Mouse (Mus musculus): ENCODE measurements at regions not wholly inside any gene's neighbourhood (a gene's known extent, or its start where the extent isn't known, plus 50 kb on each side); places are given as distances from the start of the nearest gene placed in this dataset.

- TF ChIP-seq CTCF (conservative IDR thresholded peaks at IDR 0.05; ENCODE audit: low read length): no peak
- TF ChIP-seq POU5F1 (IDR thresholded peaks at IDR 0.05; ENCODE audit: borderline replicate concordance, low read length): no peak
- TF ChIP-seq NANOG (IDR thresholded peaks at IDR 0.05; ENCODE audit: borderline replicate concordance, low read length): no peak
- Histone ChIP-seq H3K4me1 (replicated peaks; ENCODE audit: low read depth, low read length) (no peaks in the 10 kb centered on the region), H3K4me3 (replicated peaks; ENCODE audit: low read length) (no peak overlapping the region), H3K36me3 (ENCODE audit: insufficient read depth, low read length) (no peaks in the 10 kb centered on the region), H3K9me3 (ENCODE audit: low read length) (no peaks in the 10 kb centered on the region), H3K27me3 (ENCODE audit: insufficient read depth, low read length) (no peaks in the 10 kb centered on the region)
These were observed 586.1 kb downstream of the Hdgfl1 start for GRCm38 (mm10) chr13:26183879-26184278.

GRCm38 (mm10) chr13:26171891-26172482, 598.0 kb downstream of the Hdgfl1 start:
- Histone ChIP-seq H3K4me3 (replicated peaks; ENCODE audit: low read length) (no peak overlapping the region), H3K4me1 (replicated peaks; ENCODE audit: low read depth, low read length) (no peaks in the 10 kb centered on the region), H3K9me3 (ENCODE audit: low read length) (peaks cover 23% of the 10 kb centered on the region), H3K36me3 (ENCODE audit: insufficient read depth, low read length) (no peaks in the 10 kb centered on the region), H3K27me3 (ENCODE audit: insufficient read depth, low read length) (no peaks in the 10 kb centered on the region)
- TF ChIP-seq POU5F1 (IDR thresholded peaks at IDR 0.05; ENCODE audit: borderline replicate concordance, low read length) (no peak), NANOG (IDR thresholded peaks at IDR 0.05; ENCODE audit: borderline replicate concordance, low read length) (no peak), CTCF (conservative IDR thresholded peaks at IDR 0.05; ENCODE audit: low read length) (no peak)

GRCm38 (mm10) chr13:26169641-26170040, 600.3 kb downstream of the Hdgfl1 start:
- H3K9me3 ChIP-seq (ENCODE audit: low read length): peaks cover 10% of the 10 kb centered on the region; the same call in 1 of the 2 replicates
- no peaks in the 10 kb centered on the region for H3K4me1 ChIP-seq (replicated peaks; ENCODE audit: low read depth, low read length)
- TF ChIP-seq NANOG (IDR thresholded peaks at IDR 0.05; ENCODE audit: borderline replicate concordance, low read length) (no peak), CTCF (conservative IDR thresholded peaks at IDR 0.05; ENCODE audit: low read length) (no peak), POU5F1 (IDR thresholded peaks at IDR 0.05; ENCODE audit: borderline replicate concordance, low read length) (no peak)
- H3K36me3 ChIP-seq (ENCODE audit: insufficient read depth, low read length): no peaks in the 10 kb centered on the region
- no peaks in the 10 kb centered on the region for H3K27me3 ChIP-seq (ENCODE audit: insufficient read depth, low read length)
- H3K4me3 ChIP-seq (replicated peaks; ENCODE audit: low read length): no peak overlapping the region

GRCm38 (mm10) chr13:26158703-26159102, 611.3 kb downstream of the Hdgfl1 start:
- peaks cover 3% of the 10 kb centered on the region; the same call in 1 of the 2 replicates for H3K9me3 ChIP-seq (ENCODE audit: low read length)
- H3K36me3 ChIP-seq (ENCODE audit: insufficient read depth, low read length): no peaks in the 10 kb centered on the region
- TF ChIP-seq POU5F1 (IDR thresholded peaks at IDR 0.05; ENCODE audit: borderline replicate concordance, low read length): no peak
- no peak for TF ChIP-seq NANOG (IDR thresholded peaks at IDR 0.05; ENCODE audit: borderline replicate concordance, low read length)
- no peak for TF ChIP-seq CTCF (conservative IDR thresholded peaks at IDR 0.05; ENCODE audit: low read length)
- no peak overlapping the region for H3K4me3 ChIP-seq (replicated peaks; ENCODE audit: low read length)
- peaks cover 7% of the 10 kb centered on the region; the same call in 1 of the 2 replicates for H3K4me1 ChIP-seq (replicated peaks; ENCODE audit: low read depth, low read length)
- no peaks in the 10 kb centered on the region for H3K27me3 ChIP-seq (ENCODE audit: insufficient read depth, low read length)

GRCm38 (mm10) chr13:26154701-26155471, 615.1 kb downstream of the Hdgfl1 start:
- TF ChIP-seq NANOG (IDR thresholded peaks at IDR 0.05; ENCODE audit: borderline replicate concordance, low read length) (no peak), CTCF (conservative IDR thresholded peaks at IDR 0.05; ENCODE audit: low read length) (no peak), POU5F1 (IDR thresholded peaks at IDR 0.05; ENCODE audit: borderline replicate concordance, low read length) (no peak)
- Histone ChIP-seq H3K36me3 (ENCODE audit: insufficient read depth, low read length) (no peaks in the 10 kb centered on the region), H3K4me3 (replicated peaks; ENCODE audit: low read length) (no peak overlapping the region), H3K27me3 (ENCODE audit: insufficient read depth, low read length) (no peaks in the 10 kb centered on the region), H3K9me3 (ENCODE audit: low read length) (no peaks in the 10 kb centered on the region), H3K4me1 (replicated peaks; ENCODE audit: low read depth, low read length) (peaks cover 7% of the 10 kb centered on the region; the same call in 1 of the 2 replicates)

- TF ChIP-seq NANOG (IDR thresholded peaks at IDR 0.05; ENCODE audit: borderline replicate concordance, low read length) (no peak), CTCF (conservative IDR thresholded peaks at IDR 0.05; ENCODE audit: low read length) (no peak), POU5F1 (IDR thresholded peaks at IDR 0.05; ENCODE audit: borderline replicate concordance, low read length) (no peak)
- Histone ChIP-seq H3K4me3 (replicated peaks; ENCODE audit: low read length) (no peak overlapping the region), H3K4me1 (replicated peaks; ENCODE audit: low read depth, low read length) (peaks cover 7% of the 10 kb centered on the region; the same call in 1 of the 2 replicates), H3K27me3 (ENCODE audit: insufficient read depth, low read length) (no peaks in the 10 kb centered on the region), H3K36me3 (ENCODE audit: insufficient read depth, low read length) (no peaks in the 10 kb centered on the region), H3K9me3 (ENCODE audit: low read length) (no peaks in the 10 kb centered on the region)
These were observed 615.7 kb downstream of the Hdgfl1 start for GRCm38 (mm10) chr13:26154251-26154650.

- H3K9me3 ChIP-seq (ENCODE audit: low read length): no peaks in the 10 kb centered on the region
- no peaks in the 10 kb centered on the region for H3K27me3 ChIP-seq (ENCODE audit: insufficient read depth, low read length)
- H3K4me1 ChIP-seq (replicated peaks; ENCODE audit: low read depth, low read length): peaks cover 7% of the 10 kb centered on the region; the same call in 1 of the 2 replicates
- TF ChIP-seq POU5F1 (IDR thresholded peaks at IDR 0.05; ENCODE audit: borderline replicate concordance, low read length) (no peak), CTCF (conservative IDR thresholded peaks at IDR 0.05; ENCODE audit: low read length) (no peak), NANOG (IDR thresholded peaks at IDR 0.05; ENCODE audit: borderline replicate concordance, low read length) (no peak)
- H3K4me3 ChIP-seq (replicated peaks; ENCODE audit: low read length): no peak overlapping the region
- no peaks in the 10 kb centered on the region for H3K36me3 ChIP-seq (ENCODE audit: insufficient read depth, low read length)
These were observed 616.9 kb downstream of the Hdgfl1 start for GRCm38 (mm10) chr13:26153093-26153492.

- no peaks in the 10 kb centered on the region for H3K36me3 ChIP-seq (ENCODE audit: insufficient read depth, low read length)
- H3K9me3 ChIP-seq (ENCODE audit: low read length): no peaks in the 10 kb centered on the region
- no peaks in the 10 kb centered on the region for H3K27me3 ChIP-seq (ENCODE audit: insufficient read depth, low read length)
- H3K4me3 ChIP-seq (replicated peaks; ENCODE audit: low read length): no peak overlapping the region
- H3K4me1 ChIP-seq (replicated peaks; ENCODE audit: low read depth, low read length): peaks cover 7% of the 10 kb centered on the region; the same call in 1 of the 2 replicates
- no peak for TF ChIP-seq CTCF (conservative IDR thresholded peaks at IDR 0.05; ENCODE audit: low read length)
- TF ChIP-seq NANOG (IDR thresholded peaks at IDR 0.05; ENCODE audit: borderline replicate concordance, low read length): no peak
- no peak for TF ChIP-seq POU5F1 (IDR thresholded peaks at IDR 0.05; ENCODE audit: borderline replicate concordance, low read length)
These were observed 619.5 kb downstream of the Hdgfl1 start for GRCm38 (mm10) chr13:26150426-26150825.
